Mouse (Mus musculus) B cell, adult 2 months (primary cell): ENCODE results near the gene Josd2.
A peak's percentile ranks its signal among the peaks of the same experiment; 100 is the strongest.

Experiments
- DNase-seq, 2 experiments: peaks; one replicate each; pipeline ENCODE4 v3.0.0; 2022

Gene Josd2

DNA sequence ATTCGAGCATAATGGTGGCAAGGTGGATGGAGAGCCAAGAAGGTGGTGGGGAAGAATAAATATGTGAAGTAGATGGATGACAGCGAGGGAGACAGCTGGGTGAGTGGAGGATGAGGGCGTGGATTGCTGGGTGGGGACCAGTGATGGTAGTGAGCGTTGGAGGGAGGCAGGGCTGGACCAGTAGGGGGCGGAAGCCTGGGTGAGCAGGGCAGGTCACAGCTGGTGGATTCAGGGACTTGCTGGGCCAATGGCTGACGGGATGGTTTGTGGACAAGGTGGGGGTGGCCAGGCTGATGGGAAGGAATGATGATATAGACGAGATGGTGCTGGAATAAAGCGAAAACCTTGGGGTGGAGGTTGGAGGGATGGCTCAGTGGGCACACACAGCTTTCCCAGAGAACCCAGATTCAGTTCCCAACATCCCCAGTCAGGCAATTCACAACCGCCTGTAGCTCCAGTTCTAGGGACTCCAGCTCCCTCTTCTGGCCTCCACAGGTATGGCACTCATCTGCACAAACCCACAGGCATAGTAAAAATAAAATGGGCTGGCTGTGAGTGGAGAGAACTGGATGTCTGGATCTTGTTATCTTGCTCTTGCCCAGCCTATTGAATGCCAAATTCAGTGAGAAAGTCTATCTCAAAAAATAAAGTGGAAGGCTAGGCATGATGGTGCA, 51.6 kb downstream of the Josd2 start:
- peak; percentile 48 to 49 for DNase-seq

DNA sequence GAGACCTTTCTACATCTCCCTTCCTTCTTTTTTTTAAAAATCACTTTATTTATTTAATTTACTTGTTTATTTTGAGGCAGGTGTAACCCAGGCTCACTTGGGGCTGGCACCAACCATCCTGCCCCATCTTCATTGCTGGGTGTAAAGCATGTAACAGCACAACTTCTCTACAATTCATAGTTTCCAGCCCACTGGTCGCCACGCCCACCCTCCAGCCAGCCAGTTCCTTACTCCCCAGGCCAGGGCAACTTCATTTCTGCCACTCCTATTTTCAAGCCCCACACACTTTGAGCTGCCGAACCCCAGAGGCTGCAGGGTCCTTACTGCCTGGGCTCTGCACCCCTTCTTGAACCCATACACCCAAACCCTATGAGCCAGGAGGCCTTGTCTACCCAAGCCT, 53.2 kb downstream of the Josd2 start:
- DNase-seq, result peak; percentile 32 to 46
